Mouse (Mus musculus) MEL (cell line): Measurements from ENCODE around the gene Iah1.

Experiments
- CHD1 ChIP-seq: IDR thresholded peaks from 2 replicates; pipeline ENCODE4 v1.6.1; 2012; ENCODE audit warnings: low read depth, mild to moderate bottlenecking, inconsistent platforms, low read length, improper control_type of control experiment
- CTCF ChIP-seq, 3 experiments: IDR thresholded peaks in 2 of 3; conservative IDR thresholded peaks in 1 of 3; 2 replicates each; pipeline ENCODE4 v1.5.1; 2011 to 2012; ENCODE audit warnings: low read length in 3 of 3, low read depth in 2 of 3, mild to moderate bottlenecking in 2 of 3, improper control_type of control experiment in 1 of 3, inconsistent platforms in 1 of 3, mixed read lengths in 1 of 3, moderate library complexity in 1 of 3; ENCODE audit not compliant: control insufficient read depth in 1 of 3, insufficient read depth in 1 of 3, poor library complexity in 1 of 3, severe bottlenecking in 1 of 3
- E2F4 ChIP-seq: IDR thresholded peaks from 2 replicates; pipeline ENCODE4 v1.6.1; 2011; ENCODE audit warnings: low read depth, low read length, improper control_type of control experiment, borderline replicate concordance
- EP300 ChIP-seq, 2 experiments: IDR thresholded peaks; 2 replicates each; pipeline ENCODE4 v1.6.1; 2011; ENCODE audit warnings: improper control_type of control experiment in 2 of 2, low read length in 2 of 2, low read depth in 1 of 2, mild to moderate bottlenecking in 1 of 2
- MAFK ChIP-seq: IDR thresholded peaks from 2 replicates; pipeline ENCODE4 v1.6.1; 2011; ENCODE audit warnings: low read depth, mild to moderate bottlenecking, low read length, improper control_type of control experiment, borderline replicate concordance
- MAX ChIP-seq: IDR thresholded peaks from 2 replicates; pipeline ENCODE4 v1.6.1; 2011; ENCODE audit warnings: low read length, improper control_type of control experiment
- POLR2A ChIP-seq, 2 experiments: IDR thresholded peaks; 2 replicates each; pipeline ENCODE4 v1.6.1; 2011 to 2012; ENCODE audit warnings: low read length in 2 of 2, mild to moderate bottlenecking in 2 of 2, control low read depth in 1 of 2, improper control_type of control experiment in 1 of 2, low read depth in 1 of 2, moderate library complexity in 1 of 2; ENCODE audit not compliant: control insufficient read depth in 1 of 2, insufficient read depth in 1 of 2, poor library complexity in 1 of 2
- POLR2AphosphoS5 ChIP-seq: IDR thresholded peaks from 2 replicates; pipeline ENCODE4 v1.6.1; 2012; ENCODE audit warnings: low read depth, borderline replicate concordance, mild to moderate bottlenecking, inconsistent platforms, low read length, moderate library complexity, mixed read lengths
- TAL1 ChIP-seq: IDR thresholded peaks from 2 replicates; pipeline ENCODE4 v1.6.1; 2012; ENCODE audit warnings: mild to moderate bottlenecking, inconsistent platforms, low read length, moderate library complexity, mixed read lengths
- TBP ChIP-seq: IDR thresholded peaks from 2 replicates; pipeline ENCODE4 v1.8.0; 2011; ENCODE audit warnings: low read depth, low read length, improper control_type of control experiment
- USF1 ChIP-seq: IDR thresholded peaks from 2 replicates; pipeline ENCODE4 v1.6.1; 2014; ENCODE audit warnings: low read depth, mild to moderate bottlenecking, inconsistent platforms, low read length, improper control_type of control experiment, moderate library complexity
- USF2 ChIP-seq, 2 experiments: IDR thresholded peaks; 2 replicates each; pipeline ENCODE4 v1.6.1; 2011 to 2012; ENCODE audit warnings: improper control_type of control experiment in 2 of 2, low read length in 2 of 2, borderline replicate concordance in 1 of 2, inconsistent platforms in 1 of 2, low read depth in 1 of 2, mild to moderate bottlenecking in 1 of 2; ENCODE audit not compliant: insufficient read depth in 1 of 2
- ZMIZ1 ChIP-seq: IDR thresholded peaks from 2 replicates; pipeline ENCODE4 v1.6.1; 2012; ENCODE audit warnings: low read depth, mild to moderate bottlenecking, inconsistent platforms, low read length, improper control_type of control experiment, moderate library complexity

DNA sequence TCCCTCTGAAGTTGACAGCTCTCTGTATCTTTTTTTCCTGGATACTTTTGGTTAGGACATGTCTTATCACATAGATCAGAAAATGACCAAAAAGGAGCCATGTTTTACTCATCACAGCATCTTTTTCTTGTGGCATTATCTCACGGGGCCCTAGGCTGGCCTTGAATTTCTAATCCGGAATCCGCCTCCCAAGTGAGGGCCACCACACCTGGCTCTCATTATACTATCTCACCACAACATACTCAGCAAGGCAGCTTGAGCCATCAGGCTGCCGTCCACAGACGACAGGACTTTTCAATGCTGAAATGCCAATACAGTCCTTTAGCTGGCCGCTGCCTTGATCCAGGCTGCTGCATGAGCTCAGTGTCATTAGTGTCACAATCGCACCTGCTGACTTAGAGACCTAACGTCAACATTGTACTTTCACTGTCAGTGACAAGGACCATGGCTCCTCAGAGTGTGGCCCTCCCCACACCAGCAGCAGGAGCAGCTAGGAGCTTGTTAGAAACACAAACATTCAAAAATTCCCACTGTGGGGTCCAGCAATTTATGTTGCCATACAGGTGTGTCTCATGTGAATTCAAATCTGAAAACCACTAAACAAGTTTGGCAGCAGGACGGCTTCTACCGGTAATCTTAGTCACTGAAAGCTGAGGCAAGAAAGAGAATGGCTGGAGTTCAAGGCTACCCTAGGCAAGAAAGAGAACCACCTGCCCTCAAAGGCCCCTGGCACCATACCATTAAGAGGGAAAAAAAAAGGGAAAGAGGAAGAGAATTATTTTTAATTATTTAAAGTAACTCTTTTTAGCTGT, 48.6 kb downstream of the Iah1 start:
- TF ChIP-seq POLR2A (IDR thresholded peaks at IDR 0.05; ENCODE audit: control insufficient read depth in 1 of 2, insufficient read depth in 1 of 2, low read depth in 1 of 2, low read length in 2 of 2, poor library complexity in 1 of 2) (no peak), USF1 (no peak), POLR2AphosphoS5 (no peak), TBP (no peak), CTCF (IDR thresholded peaks at IDR 0.05 in 2 of 3, conservative IDR thresholded peaks at IDR 0.05 in 1 of 3; ENCODE audit: control insufficient read depth in 1 of 3, insufficient read depth in 1 of 3, low read depth in 2 of 3, low read length in 3 of 3, poor library complexity in 1 of 3, severe bottlenecking in 1 of 3) (no peak), TAL1 (no peak), EP300 (IDR thresholded peaks at IDR 0.05; ENCODE audit: low read depth in 1 of 2, low read length in 2 of 2) (no peak), CHD1 (no peak), MAX (no peak), E2F4 (no peak), MAFK (no peak), ZMIZ1 (no peak), USF2 (IDR thresholded peaks at IDR 0.05; ENCODE audit: borderline replicate concordance in 1 of 2, insufficient read depth in 1 of 2, low read depth in 1 of 2, low read length in 2 of 2) (no peak)
